Mouse (Mus musculus) bone marrow macrophage, adult 2 months (primary cell): ENCODE measurements around the gene Layn. TPM values are rescaled to one million over a fixed set of nuclear protein-coding genes. Genes with fewer than 3 reads are reported as not detected.

Source experiments
- H3K27ac ChIP-seq: 2 replicates; pipeline ENCODE4 v1.5.1; 2012; ENCODE audit warnings: low read depth, low read length; ENCODE audit not compliant: insufficient read depth
- H3K4me1 ChIP-seq: 2 replicates; pipeline ENCODE4 v1.6.1; 2012; ENCODE audit warnings: low read length; ENCODE audit not compliant: control insufficient read depth, insufficient read depth
- H3K4me3 ChIP-seq: 2 replicates; pipeline ENCODE4 v1.5.1; 2012; ENCODE audit warnings: mild to moderate bottlenecking, low read length, moderate library complexity; ENCODE audit not compliant: insufficient read depth
- CTCF ChIP-seq: IDR thresholded peaks from 2 replicates; pipeline ENCODE4 v1.5.1; 2012; ENCODE audit warnings: low read depth, mild to moderate bottlenecking, low read length, moderate library complexity
- POLR2A ChIP-seq: IDR thresholded peaks from 2 replicates; pipeline ENCODE4 v1.6.1; 2012; ENCODE audit warnings: mild to moderate bottlenecking, low read depth, low read length, borderline replicate concordance
- polyA plus RNA-seq: library from polyadenylated mRNA; stranded (reverse); fragments of >200 nt; gene quantifications from 2 replicates; pipeline ENCODE4 v1.2.4, GENCODE M21; 2012; ENCODE audit not compliant: missing spikeins, insufficient read depth, insufficient read length

Layn gene
- polyA plus RNA-seq, 1 experiment, result 6.7 TPM

GRCm38 (mm10) chr9:51076300-51076978 is 455 bp downstream of the Layn start:
- Histone ChIP-seq H3K4me1 (peaks cover 8% of the 10 kb centered on the region), H3K4me3 (peak overlapping the region; percentile 69), H3K27ac (no peak overlapping the region; the same call in 1 of the 2 replicates)
- TF ChIP-seq CTCF, result no peak
- no peak for TF ChIP-seq POLR2A

GRCm38 (mm10) chr9:51075780-51076179 is 1.1 kb downstream of the Layn start:
- no peak for TF ChIP-seq CTCF
- TF ChIP-seq POLR2A, result no peak
- Histone ChIP-seq H3K27ac (no peak overlapping the region), H3K4me1 (peaks cover 8% of the 10 kb centered on the region), H3K4me3 (peak overlapping the region; percentile 23; the same call in 1 of the 2 replicates)

GRCm38 (mm10) chr9:51070801-51071200 is 6.1 kb downstream of the Layn start:
- Histone ChIP-seq H3K4me3 (no peak overlapping the region), H3K4me1 (peaks cover 4% of the 10 kb centered on the region; the same call in 1 of the 2 replicates), H3K27ac (no peak overlapping the region)
- TF ChIP-seq POLR2A, result no peak
- TF ChIP-seq CTCF, result no peak

DNA sequence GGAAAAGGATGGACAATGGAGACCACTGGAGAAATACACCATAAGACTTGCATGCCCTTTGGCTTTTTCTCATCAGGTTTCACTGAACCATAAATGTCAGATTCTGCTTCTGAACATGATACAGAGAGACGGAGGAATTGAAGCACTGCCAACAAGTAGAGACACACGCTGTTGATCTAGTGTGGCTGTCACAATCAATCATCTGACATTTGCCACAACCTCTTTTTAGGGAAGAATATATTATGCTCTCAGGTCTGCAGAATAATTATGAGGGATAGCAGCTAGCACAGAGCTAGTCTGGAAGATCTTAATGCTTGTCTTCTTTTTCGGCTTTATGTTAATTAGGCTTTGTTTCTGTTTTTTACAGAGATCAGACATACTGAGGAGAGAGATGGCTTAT is 8.7 kb downstream of the Layn start:
- Histone ChIP-seq H3K4me3 (no peak overlapping the region), H3K27ac (no peak overlapping the region), H3K4me1 (no peaks in the 10 kb centered on the region)
- TF ChIP-seq POLR2A (no peak), CTCF (no peak)

DNA sequence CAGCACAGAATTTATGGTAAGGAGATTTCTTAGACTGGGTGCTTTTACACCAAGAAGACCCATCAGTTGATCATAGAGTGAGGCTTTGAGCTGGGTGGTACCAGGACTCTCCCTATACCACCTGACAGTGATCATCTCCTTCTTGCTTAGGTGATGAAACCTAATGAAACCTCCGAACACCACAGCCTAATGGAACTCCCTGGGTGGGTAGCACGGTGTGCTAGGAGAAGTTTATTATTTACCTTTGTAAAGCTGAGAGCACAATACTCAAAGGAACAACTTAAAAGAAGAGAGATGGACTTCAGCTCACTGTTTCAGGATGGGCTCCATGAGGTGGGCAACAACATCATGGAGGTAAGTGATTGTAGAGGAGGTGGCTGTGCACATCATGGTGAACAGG is 16.3 kb downstream of the Layn start, which contains the start of gene Btg4:
Gene Btg4, plus strand, starts transcription at position 301 of the 400 bp plus-strand sequence.
- peaks cover 9% of the 10 kb centered on the region for H3K4me1 ChIP-seq
- no peak within 1 kb of the TSS for H3K27ac ChIP-seq
- H3K4me3 ChIP-seq, result no peak within 1 kb of the TSS

DNA sequence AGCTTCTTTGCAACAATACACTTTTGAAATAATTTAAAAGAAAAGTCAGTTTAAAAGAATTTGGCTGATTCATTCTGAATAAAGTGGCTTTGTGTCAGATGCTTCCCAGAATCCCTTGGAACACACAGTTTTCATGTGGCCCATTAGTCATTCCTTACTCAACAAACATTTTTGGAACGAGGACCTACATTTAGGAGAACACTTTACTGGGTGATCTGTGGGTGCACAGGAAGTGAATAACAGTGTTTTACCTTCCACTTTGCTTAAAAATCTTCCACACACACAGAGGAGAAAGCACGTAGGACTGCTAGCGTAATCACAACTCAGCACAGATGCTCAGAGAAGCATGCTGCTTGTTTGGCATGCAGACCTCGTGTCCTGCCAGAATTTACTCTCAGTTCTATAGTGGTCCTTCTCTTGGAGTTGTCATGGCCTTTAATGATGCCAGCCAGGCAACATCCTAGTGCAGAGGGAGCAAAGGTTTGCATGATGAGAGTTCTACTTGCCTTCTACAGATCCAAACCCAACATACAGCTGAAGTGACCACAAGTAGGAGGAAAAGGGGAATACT is 17.9 kb downstream of the Layn start:
- TF ChIP-seq POLR2A, result no peak
- TF ChIP-seq CTCF, result no peak
- H3K27ac ChIP-seq, result no peak overlapping the region
- peaks cover 9% of the 10 kb centered on the region for H3K4me1 ChIP-seq
- no peak overlapping the region for H3K4me3 ChIP-seq

More for the DNA sequence above, 16.3 kb downstream of the Layn start, which contains the start of gene Btg4:
- TF ChIP-seq CTCF (no peak), POLR2A (no peak)

DNA sequence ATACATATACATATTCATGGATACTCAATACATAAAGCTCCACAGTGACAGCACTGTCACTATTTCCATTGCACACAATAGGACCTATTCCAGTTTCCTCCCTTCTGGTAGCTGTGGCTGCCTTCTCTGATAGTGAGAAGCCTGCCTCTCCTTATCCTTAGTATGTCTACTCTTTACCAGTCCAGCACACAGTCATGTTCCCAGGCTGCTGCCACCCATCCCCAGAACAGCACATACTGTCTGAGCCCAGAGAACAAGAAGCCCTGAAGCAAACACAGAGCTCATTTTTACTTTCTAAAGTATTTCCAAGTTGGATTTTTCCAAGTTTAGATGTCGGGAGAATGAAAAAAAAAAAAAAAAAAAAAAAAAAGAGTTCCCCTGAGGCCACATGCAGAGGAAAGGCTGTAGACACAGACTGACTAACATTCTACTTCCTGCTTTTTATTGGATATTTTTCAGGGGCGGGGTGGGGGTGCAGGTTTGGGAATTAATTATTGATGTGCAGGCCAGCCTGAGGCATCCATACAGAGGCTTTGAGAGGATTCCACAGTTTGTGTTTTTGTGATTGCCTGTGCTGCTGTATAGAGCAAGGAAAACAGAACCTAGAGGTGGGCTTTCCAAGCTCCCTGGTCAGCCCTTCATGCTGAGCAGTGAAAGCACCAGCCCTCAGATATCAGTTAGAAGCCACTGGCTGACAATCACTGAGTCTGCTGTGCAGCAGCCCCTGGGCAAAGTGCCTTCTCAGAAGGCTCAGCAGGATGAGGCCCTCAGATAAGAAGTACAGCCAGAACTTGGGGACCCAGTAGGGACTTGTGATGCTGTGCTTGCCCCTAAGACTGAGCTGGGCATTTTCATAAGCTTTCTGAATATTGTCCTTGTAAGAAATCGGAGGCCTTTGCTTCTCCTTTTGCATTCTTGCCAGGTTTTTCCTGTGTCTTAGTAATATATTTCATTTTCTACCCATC is 20.3 kb downstream of the Layn start:
- H3K27ac ChIP-seq, result no peak overlapping the region
- H3K4me3 ChIP-seq, result no peak overlapping the region
- TF ChIP-seq POLR2A, result no peak

GRCm38 (mm10) chr9:51052180-51052579 is 24.7 kb downstream of the Layn start:
- TF ChIP-seq CTCF (no peak), POLR2A (no peak)
- Histone ChIP-seq H3K4me1 (peaks cover 6% of the 10 kb centered on the region), H3K27ac (no peak overlapping the region), H3K4me3 (no peak overlapping the region)

More for the DNA sequence above, 20.3 kb downstream of the Layn start:
- H3K4me1 ChIP-seq, result peaks cover 9% of the 10 kb centered on the region

DNA sequence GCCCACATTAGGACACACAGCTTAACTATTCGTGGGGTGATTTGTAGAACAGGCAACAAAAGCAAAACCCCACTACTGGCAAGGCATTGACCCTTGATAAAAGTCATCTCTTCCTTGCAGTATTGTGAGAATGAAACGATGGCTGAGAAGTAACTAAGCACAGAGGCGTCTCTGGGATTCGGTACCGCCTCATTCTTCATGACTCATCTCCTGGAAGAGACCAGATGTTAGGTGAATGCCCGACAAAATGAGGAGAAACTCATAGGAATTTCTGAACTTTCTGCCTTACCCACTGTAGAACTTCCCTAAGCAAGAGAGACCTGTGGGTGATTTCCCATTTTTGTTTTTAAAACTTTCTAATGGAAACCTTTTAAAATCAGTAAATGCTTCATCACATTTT is 34.8 kb downstream of the Layn start:
- Histone ChIP-seq H3K4me1 (peaks cover 6% of the 10 kb centered on the region), H3K27ac (no peak overlapping the region), H3K4me3 (no peak overlapping the region)
- TF ChIP-seq POLR2A, result no peak
- no peak for TF ChIP-seq CTCF

DNA sequence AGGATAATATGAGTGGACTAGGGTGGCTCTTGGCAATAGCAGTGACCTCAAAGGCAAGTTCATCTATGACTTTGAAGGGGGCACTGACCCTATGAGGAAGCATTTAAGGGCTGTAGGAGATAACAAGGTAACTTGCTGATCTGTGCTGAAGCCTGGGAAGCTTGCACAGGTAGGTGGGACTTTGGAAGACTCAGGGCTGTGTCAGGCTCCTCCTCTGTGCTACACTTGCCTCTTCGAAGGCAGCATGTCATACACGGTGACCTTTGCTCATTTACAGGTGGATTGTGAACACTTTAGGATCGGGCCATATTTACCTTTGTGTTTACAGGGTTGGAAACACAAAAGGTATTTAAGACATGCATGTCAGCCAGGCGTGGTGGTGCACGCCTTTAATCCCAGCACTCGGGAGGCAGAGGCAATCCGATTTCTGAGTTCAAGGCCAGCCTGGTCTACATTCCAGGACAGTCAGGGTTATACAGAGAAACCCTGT is 35.4 kb downstream of the Layn start:
- no peak overlapping the region for H3K27ac ChIP-seq
- no peak for TF ChIP-seq CTCF
- no peak for TF ChIP-seq POLR2A
- H3K4me1 ChIP-seq, result peaks cover 10% of the 10 kb centered on the region
- no peak overlapping the region for H3K4me3 ChIP-seq
